ENCODE assay signal across 9 mouse cellular contexts in genomic region chr15:102656658-102657057, GRCm38 (mm10). TPM values are rescaled to one million over a fixed set of nuclear protein-coding genes. Genes with fewer than 3 reads are reported as not detected.
DNase-seq lines count a peak whose midpoint lies in the region; ATAC-seq and TF ChIP-seq lines count a peak whose summit lies in the region.
"Had no signal": no experiment of that assay in that cellular context is flagged by ENCODE, and none has a peak within 500 bp of the region (broad histone marks: within the 10 kb centered on the region; RNA-seq: fewer than 3 reads in every experiment).

No protein-coding gene starts in this region.

- peak in 1 of 2 experiments; percentile 41 for DNase-seq in layer of hippocampus, adult 2 months (ENCODE audit: low spot score in 2 of 2)
- no peak for DNase-seq in layer of hippocampus, postnatal 14 days (ENCODE audit: low spot score in 2 of 2)
- peak; percentile 46 for DNase-seq in hindbrain, embryonic 10.5 days (ENCODE audit: low spot score)
- peak; percentile 65 for DNase-seq in lung, postnatal 36 days
- no peak for DNase-seq in adrenal gland, postnatal 4 days (ENCODE audit: low spot score in 2 of 2)
- DNase-seq in right cerebral cortex, adult 2 months (ENCODE audit: low spot score in 2 of 2): no peak

- WGBS in embryonic facial prominence, embryonic 13.5 days: 9% methylated on average over 4 of the region's 4 CpGs
- WGBS in hindbrain, embryonic 10.5 days: 11% methylated on average over 4 of the region's 4 CpGs

- peaks cover 29% of the 10 kb centered on the region for H3K4me1 ChIP-seq in embryonic facial prominence, embryonic 13.5 days
- H3K4me1 ChIP-seq in hindbrain, embryonic 10.5 days (replicated peaks): peaks cover 18% of the 10 kb centered on the region; the same call in 1 of the 2 replicates

- H3K4me3 ChIP-seq in layer of hippocampus, adult 2 months: no peak overlapping the region
- no peak overlapping the region for H3K4me3 ChIP-seq in embryonic facial prominence, embryonic 13.5 days
- H3K4me3 ChIP-seq in hindbrain, embryonic 10.5 days: no peak overlapping the region
- H3K4me3 ChIP-seq: liver, embryonic 15.5 days had no signal

- H3K4me2 ChIP-seq in embryonic facial prominence, embryonic 13.5 days: peak overlapping the region; percentile 17; the same call in 1 of the 2 replicates
- H3K4me2 ChIP-seq: liver, embryonic 15.5 days had no signal

- H3K27me3 ChIP-seq in embryonic facial prominence, embryonic 13.5 days: no peaks in the 10 kb centered on the region
- no peaks in the 10 kb centered on the region for H3K27me3 ChIP-seq in hindbrain, embryonic 10.5 days (ENCODE audit: insufficient read depth, poor library complexity, severe bottlenecking)
- H3K27me3 ChIP-seq: liver, embryonic 15.5 days had no signal

- peak; percentile 76 for ATAC-seq in embryonic facial prominence, embryonic 13.5 days (ENCODE audit: insufficient number of reproducible peaks, insufficient read depth, low FRiP score, low TSS enrichment, low read depth)
- ATAC-seq in activated CD4-positive, CD25-positive, alpha-beta regulatory T cell, adult 4 months: no peak

- peak overlapping the region; percentile 76 for H3K27ac ChIP-seq in layer of hippocampus, adult 2 months
- H3K27ac ChIP-seq in embryonic facial prominence, embryonic 13.5 days: peak overlapping the region; percentile 95
- H3K27ac ChIP-seq in hindbrain, embryonic 10.5 days: peak overlapping the region; percentile 19
- H3K27ac ChIP-seq: liver, embryonic 15.5 days had no signal

- H3K9me3 ChIP-seq in embryonic facial prominence, embryonic 13.5 days: no peaks in the 10 kb centered on the region
- no peaks in the 10 kb centered on the region for H3K9me3 ChIP-seq in hindbrain, embryonic 10.5 days
- H3K9me3 ChIP-seq: liver, embryonic 15.5 days had no signal

- peaks cover 19% of the 10 kb centered on the region for H3K36me3 ChIP-seq in embryonic facial prominence, embryonic 13.5 days
- peaks cover 24% of the 10 kb centered on the region for H3K36me3 ChIP-seq in hindbrain, embryonic 10.5 days

- no peak overlapping the region for H3K9ac ChIP-seq in embryonic facial prominence, embryonic 13.5 days
- H3K9ac ChIP-seq: liver, embryonic 15.5 days had no signal

- no peak for TF ChIP-seq CTCF in layer of hippocampus, adult 2 months (conservative IDR thresholded peaks at IDR 0.05)

RNA-seq across cellular contexts. Expression of gene Atp5g2, which starts 15.5 kb away (rescaled TPM):
- 10 to 100 TPM; 11.0 to 11.5 TPM for total RNA-seq in layer of hippocampus, adult 2 months (2021)
- total RNA-seq in layer of hippocampus, postnatal 14 days (2021): 10 to 100 TPM; 10.9 to 13.0 TPM
- polyA plus RNA-seq in embryonic facial prominence, embryonic 13.5 days (2015; fragmentation: Nextera tagmentation; extraction: Ambion mirVana): 52.6 and 56.3 TPM in 2 replicates
- 63.3 and 73.4 TPM in 2 replicates for polyA plus RNA-seq in hindbrain, embryonic 10.5 days (2016; fragmentation: Nextera tagmentation; extraction: Ambion mirVana)
- 100 to 1,000 TPM in 1 of 2 experiments, 10 to 100 TPM in 1; 48.2 to 100 TPM for polyA plus RNA-seq in activated CD4-positive, CD25-positive, alpha-beta regulatory T cell, adult 4 months (2017; shearing (Covaris generic))
- 10 to 100 TPM; 18.1 to 18.2 TPM for total RNA-seq in adrenal gland, postnatal 4 days (2021)

RNA-seq across cellular contexts. Expression of gene Atf7, which starts 31.4 kb away (rescaled TPM):
- total RNA-seq in layer of hippocampus, adult 2 months (2021): 10 to 100 TPM; 45.5 to 46.4 TPM
- 10 to 100 TPM; 45.6 to 49.2 TPM for total RNA-seq in layer of hippocampus, postnatal 14 days (2021)
- 44.9 and 46.2 TPM in 2 replicates for polyA plus RNA-seq in embryonic facial prominence, embryonic 13.5 days (2015; fragmentation: Nextera tagmentation; extraction: Ambion mirVana)
- polyA plus RNA-seq in hindbrain, embryonic 10.5 days (2016; fragmentation: Nextera tagmentation; extraction: Ambion mirVana): 17.5 and 20.4 TPM in 2 replicates
- polyA plus RNA-seq in activated CD4-positive, CD25-positive, alpha-beta regulatory T cell, adult 4 months (2017; shearing (Covaris generic)): 10 to 100 TPM; 32.4 to 36.5 TPM
- total RNA-seq in adrenal gland, postnatal 4 days (2021): 10 to 100 TPM; 81.4 to 87.1 TPM

RNA-seq across cellular contexts. Expression of gene Gm28047, which starts 31.8 kb away (rescaled TPM):
- not detected for total RNA-seq in layer of hippocampus, adult 2 months (2021)
- under 1 TPM in 1 of 2 experiments, not detected in 1; 0.78 TPM for total RNA-seq in layer of hippocampus, postnatal 14 days (2021)
- not detected in 2 replicates for polyA plus RNA-seq in embryonic facial prominence, embryonic 13.5 days (2015; fragmentation: Nextera tagmentation; extraction: Ambion mirVana)
- not detected in 2 replicates for polyA plus RNA-seq in hindbrain, embryonic 10.5 days (2016; fragmentation: Nextera tagmentation; extraction: Ambion mirVana)
- polyA plus RNA-seq in activated CD4-positive, CD25-positive, alpha-beta regulatory T cell, adult 4 months (2017; shearing (Covaris generic)): 1 to 10 TPM in 1 of 2 experiments, not detected in 1; 1.5 TPM
- total RNA-seq in adrenal gland, postnatal 4 days (2021): 1 to 10 TPM in 1 of 2 experiments, not detected in 1; 1.5 TPM
- polyA plus RNA-seq: liver, embryonic 15.5 days had no signal

Comparison
In these comparisons a context has a peak if more than half of its experiments do, and no peak if none do; other contexts are left out.
1. DNase-seq: peak in hindbrain, embryonic 10.5 days (single experiment) and lung, postnatal 36 days (single experiment); none in layer of hippocampus, postnatal 14 days (0 of 2), adrenal gland, postnatal 4 days (0 of 2) and right cerebral cortex, adult 2 months (0 of 2).
2. H3K27ac ChIP-seq: peak in every context shown above with its lines; median percentile 95 in embryonic facial prominence, embryonic 13.5 days; 76 in layer of hippocampus, adult 2 months; 19 in hindbrain, embryonic 10.5 days.